Mouse (Mus musculus) thymus, postnatal 0 days (tissue): Measurements from ENCODE around the gene Slc10a7. TPM values are rescaled to one million over a fixed set of nuclear protein-coding genes. Genes with fewer than 3 reads are reported as not detected.

Experiments
- DNase-seq: peaks from one replicate; pipeline ENCODE4 v3.0.0-alpha.2; 2015; ENCODE audit warnings: low spot score
- polyA plus RNA-seq: library from polyadenylated mRNA; unstranded; fragments of >200 nt; fragmentation: Nextera tagmentation; extraction: Ambion mirVana; gene quantifications from 2 replicates; pipeline ENCODE4 v1.2.1, GENCODE M21; 2015

Slc10a7 gene
- polyA plus RNA-seq, 1 experiment from 2014 or later = 13.7 TPM

GRCm38 (mm10) chr8:78623972-78624371 is 114.8 kb downstream of the Slc10a7 start:
- DNase-seq = no peak

DNA sequence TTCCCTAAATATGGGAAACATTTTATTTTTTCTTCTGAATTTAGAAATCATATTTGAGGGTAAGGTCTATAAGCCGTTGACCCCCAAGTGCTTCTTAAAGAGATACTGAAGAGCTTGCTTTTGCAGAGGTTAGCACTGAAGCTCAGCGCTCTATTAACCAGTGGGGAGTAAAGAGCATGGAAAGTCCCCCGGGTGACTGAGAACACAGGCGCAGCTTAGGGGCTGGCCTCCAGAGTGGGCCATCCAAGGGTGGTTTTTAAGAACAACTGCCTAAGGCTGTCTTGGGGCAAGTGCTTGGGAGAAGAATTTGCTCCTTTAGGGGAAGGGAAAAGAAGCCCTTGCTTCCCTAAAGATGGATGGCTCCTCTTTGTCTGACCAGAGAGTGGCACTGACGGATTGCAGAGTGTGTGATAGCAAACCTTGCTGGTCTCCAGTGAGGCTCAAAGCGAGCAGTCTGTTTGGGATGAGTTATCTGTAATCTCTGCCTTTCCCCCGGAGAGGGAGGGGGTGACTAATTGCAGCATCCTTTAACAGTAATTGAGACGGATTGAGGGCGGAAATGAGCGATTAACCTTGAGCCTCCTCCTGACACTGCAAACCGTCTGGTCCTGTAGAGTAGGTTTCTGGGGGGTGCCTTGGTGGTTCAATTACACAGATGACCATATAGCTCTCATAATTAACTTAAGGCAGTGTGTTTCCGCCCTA is 115.7 kb downstream of the Slc10a7 start:
- no peak for DNase-seq

GRCm38 (mm10) chr8:78626632-78627031 is 117.5 kb downstream of the Slc10a7 start:
- no peak for DNase-seq

- no peak for DNase-seq
These were observed 118.6 kb downstream of the Slc10a7 start for GRCm38 (mm10) chr8:78627793-78628192.

GRCm38 (mm10) chr8:78630414-78631164 is 121.4 kb downstream of the Slc10a7 start:
- DNase-seq = peak; percentile 37

DNA sequence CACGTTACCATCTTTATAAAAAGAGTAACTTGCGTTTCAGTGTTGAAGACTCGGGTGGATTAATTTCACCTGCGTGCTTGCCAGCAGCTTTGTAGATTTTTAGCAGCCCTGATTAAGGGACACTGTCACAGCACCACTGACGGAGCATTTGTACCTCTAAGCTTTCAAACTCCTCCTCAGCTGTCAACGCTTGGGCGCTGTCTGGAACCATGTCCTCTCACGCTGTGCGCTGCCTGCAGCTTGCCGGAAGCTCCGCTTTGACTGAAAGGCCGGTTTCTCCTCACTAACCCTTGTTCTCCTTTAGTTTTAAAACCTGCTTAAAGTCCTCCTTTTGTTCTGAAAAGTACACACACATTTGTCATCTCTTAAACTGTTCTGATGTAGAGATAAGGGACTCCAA is 123.9 kb downstream of the Slc10a7 start:
- no peak for DNase-seq

DNA sequence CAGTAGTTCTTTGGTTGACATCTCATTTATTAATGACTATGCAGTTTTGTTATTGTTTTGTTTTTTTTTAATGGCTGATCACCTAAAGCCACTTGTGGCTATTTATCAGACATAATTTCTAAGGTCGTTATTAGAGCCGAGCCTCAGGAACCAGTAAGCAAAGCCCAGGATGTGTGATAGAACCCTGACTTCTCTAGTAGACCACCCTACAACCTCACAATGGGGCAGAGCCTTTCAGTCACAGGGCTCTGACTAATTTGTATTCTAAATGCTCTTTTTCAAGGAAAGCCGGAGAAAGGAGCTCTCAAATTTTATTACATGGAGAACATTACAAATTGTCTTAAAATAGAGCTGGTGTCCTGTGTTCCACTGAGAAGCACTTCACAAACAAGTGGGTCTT is 124.9 kb downstream of the Slc10a7 start:
- no peak for DNase-seq

- DNase-seq = no peak
These were observed 125.5 kb downstream of the Slc10a7 start for GRCm38 (mm10) chr8:78634523-78635240.

DNA sequence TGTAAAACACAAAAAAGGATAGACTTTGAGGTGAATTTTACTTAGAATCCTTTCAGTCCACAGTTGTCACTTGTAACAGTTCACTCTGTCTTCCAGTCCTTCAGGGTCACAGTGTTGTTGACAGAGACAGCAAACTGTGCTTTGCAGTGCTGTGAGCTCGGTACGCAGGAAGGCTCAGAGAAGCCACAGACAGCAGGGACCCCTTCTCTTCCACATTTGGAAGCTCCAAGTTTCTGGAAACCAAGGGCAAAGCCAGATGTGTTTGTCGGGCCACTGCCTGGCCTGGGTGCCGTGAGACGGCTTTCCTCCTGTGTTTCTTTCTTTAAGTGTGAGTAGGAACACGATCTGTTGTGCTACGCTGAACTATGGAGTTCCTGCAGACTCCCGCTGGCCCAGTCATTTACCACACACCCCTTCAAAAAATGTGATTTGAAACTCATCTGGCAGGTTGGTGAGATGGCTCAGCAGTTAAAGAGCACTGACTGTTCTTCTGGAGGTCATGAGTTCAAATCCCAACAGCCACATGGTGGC is 126.2 kb downstream of the Slc10a7 start:
- no peak for DNase-seq

DNA sequence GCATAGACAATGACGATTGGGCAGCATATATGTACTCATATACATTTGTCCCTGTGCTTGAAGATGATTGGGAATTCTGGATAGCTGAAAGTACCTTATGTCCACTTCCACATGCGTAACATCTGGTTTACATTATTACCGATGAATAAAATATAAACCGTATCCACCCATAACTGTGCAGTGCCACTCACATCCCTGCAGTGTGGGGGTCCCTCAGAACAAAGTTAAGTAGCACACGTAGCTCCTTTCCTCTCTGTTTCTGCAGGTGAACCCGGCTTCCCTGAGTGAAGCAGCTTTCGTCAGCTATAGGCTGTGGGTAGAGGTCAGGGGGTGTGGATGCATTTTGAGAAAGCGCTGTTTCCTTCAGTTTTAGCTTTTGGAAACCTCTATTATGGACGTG is 132.8 kb downstream of the Slc10a7 start:
- DNase-seq = no peak

GRCm38 (mm10) chr8:78642376-78642775 is 133.2 kb downstream of the Slc10a7 start:
- DNase-seq = no peak

- no peak for DNase-seq
These were observed 138.0 kb downstream of the Slc10a7 start for GRCm38 (mm10) chr8:78647000-78647656.

GRCm38 (mm10) chr8:78647846-78648245 is 138.7 kb downstream of the Slc10a7 start:
- no peak for DNase-seq

- DNase-seq = peak; percentile 49
These were observed 139.8 kb downstream of the Slc10a7 start for GRCm38 (mm10) chr8:78648918-78649317.

DNA sequence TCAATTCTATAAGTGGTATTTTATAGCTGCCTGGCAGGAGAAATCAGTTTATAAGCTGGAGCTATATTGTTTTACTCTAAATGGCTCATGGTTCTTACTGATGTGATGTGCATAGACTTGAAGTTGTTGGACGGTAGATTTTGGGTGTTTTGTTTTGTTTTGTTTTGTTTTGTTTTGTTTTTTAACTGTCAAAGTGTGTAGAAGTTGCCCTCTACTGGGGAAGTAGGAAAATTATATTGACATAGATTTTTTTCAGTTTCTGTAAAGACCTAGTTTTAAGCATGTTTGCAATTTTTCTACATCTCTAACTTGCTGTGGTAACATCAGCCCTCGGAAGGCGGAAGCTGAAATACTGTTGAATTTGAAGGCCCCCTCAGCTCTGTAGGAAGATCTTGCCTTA is 142.5 kb downstream of the Slc10a7 start:
- DNase-seq = peak; percentile 9

- DNase-seq = no peak
These were observed 146.4 kb downstream of the Slc10a7 start for GRCm38 (mm10) chr8:78655351-78656045.

GRCm38 (mm10) chr8:78656700-78657370 is 147.7 kb downstream of the Slc10a7 start:
- DNase-seq = no peak

DNA sequence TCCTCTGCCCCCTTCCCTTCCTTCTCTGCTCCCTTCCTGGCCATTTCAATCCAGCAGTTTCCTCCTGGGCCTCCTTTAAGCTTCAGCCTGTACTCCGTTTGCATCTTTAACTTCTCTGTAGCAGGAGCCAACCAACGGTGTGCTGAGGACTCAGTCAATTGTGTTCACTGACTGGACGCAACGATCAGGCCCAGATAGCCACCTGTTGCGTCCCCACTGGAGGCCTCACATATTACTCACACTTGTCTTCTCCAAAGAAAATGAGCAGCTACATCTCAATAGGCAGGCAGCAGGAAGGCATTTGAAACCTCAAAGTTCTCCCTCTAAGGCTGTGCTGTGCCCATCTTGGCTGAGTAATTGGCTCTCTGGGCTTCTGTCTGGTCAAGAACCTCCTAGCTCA is 149.0 kb downstream of the Slc10a7 start:
- no peak for DNase-seq

DNA sequence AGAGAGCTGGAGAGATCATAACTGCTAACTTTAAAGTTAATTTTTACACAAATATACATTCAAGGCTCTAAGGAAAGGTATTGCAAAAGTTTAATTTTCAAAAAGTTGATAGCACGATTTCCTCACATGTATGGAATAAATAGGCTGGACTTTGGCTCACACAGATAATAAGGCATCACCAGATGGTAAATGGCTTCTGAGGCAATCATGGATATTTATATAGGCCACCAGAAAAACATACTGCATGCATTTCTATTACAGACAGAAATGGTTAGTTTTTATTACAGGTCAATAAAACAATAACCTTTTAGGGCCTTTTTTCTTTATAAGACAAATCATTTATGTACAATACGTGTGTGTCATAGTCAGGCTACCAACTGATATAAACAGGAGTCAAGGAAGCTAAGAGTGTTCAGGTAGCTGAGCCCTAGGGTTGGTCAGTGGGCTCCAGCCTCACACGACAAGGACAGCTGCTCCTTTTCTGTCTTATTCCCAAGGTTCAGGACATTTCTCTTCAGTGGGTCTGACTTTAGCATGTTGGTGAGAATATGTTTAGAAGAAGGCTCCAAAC is 150.6 kb downstream of the Slc10a7 start:
- no peak for DNase-seq
